Mouse (Mus musculus) limb, embryonic 14.5 days (tissue): Measurements from ENCODE around the gene Camk2d. TPM values are rescaled to one million over a fixed set of nuclear protein-coding genes. Genes with fewer than 3 reads are reported as not detected.

Source experiments
- ATAC-seq: fragments of 200-750 bp; cut with Nextera tagmentation; 2 replicates; pipeline ENCODE4 v1.8.0; 2017; ENCODE audit warnings: low read depth, moderate number of reproducible peaks, moderate TSS enrichment; ENCODE audit not compliant: low FRiP score
- DNase-seq: peaks from one replicate; pipeline ENCODE4 v3.0.0-alpha.2; 2015; ENCODE audit warnings: low spot score
- H3K27ac ChIP-seq: fragments of 300-500 bp; sonication (generic); replicated peaks from 2 replicates; pipeline ENCODE4 v1.5.1; 2014; ENCODE audit warnings: low read depth, mild to moderate bottlenecking, low read length, moderate library complexity, mixed read lengths
- H3K27me3 ChIP-seq: fragments of 300-500 bp; sonication (generic); 2 replicates; pipeline ENCODE4 v1.6.1; 2014; ENCODE audit warnings: low read length, mixed read lengths; ENCODE audit not compliant: control insufficient read depth, insufficient read depth
- H3K36me3 ChIP-seq: fragments of 300-500 bp; sonication (generic); 2 replicates; pipeline ENCODE4 v1.6.1; 2014; ENCODE audit warnings: mild to moderate bottlenecking, low read length, moderate library complexity, mixed read lengths; ENCODE audit not compliant: control insufficient read depth, insufficient read depth
- H3K4me1 ChIP-seq: fragments of 300-500 bp; sonication (generic); 2 replicates; pipeline ENCODE4 v1.6.1; 2014; ENCODE audit warnings: antibody characterized with exemption, low read length, mixed read lengths; ENCODE audit not compliant: control insufficient read depth, insufficient read depth
- H3K4me2 ChIP-seq: fragments of 300-500 bp; sonication (generic); replicated peaks from 2 replicates; pipeline ENCODE4 v1.6.1; 2014; ENCODE audit warnings: low read depth, mild to moderate bottlenecking, low read length, moderate library complexity; ENCODE audit not compliant: severe bottlenecking
- H3K4me3 ChIP-seq: fragments of 300-500 bp; sonication (generic); replicated peaks from 2 replicates; pipeline ENCODE4 v1.5.1; 2014; ENCODE audit warnings: low read length
- H3K9ac ChIP-seq: fragments of 300-500 bp; sonication (generic); 2 replicates; pipeline ENCODE4 v1.6.1; 2014; ENCODE audit warnings: mild to moderate bottlenecking, low read depth, low read length, moderate library complexity; ENCODE audit not compliant: severe bottlenecking
- H3K9me3 ChIP-seq: fragments of 300-500 bp; sonication (generic); 2 replicates; pipeline ENCODE4 v1.6.1; 2016; ENCODE audit warnings: low read length; ENCODE audit not compliant: control insufficient read depth
- POLR2A ChIP-seq: fragments of 200-500 bp; IDR thresholded peaks from 2 replicates; pipeline ENCODE4 v1.8.0; 2012; ENCODE audit warnings: inconsistent platforms, mild to moderate bottlenecking, moderate library complexity, borderline replicate concordance; ENCODE audit not compliant: insufficient read depth, insufficient read length; ENCODE audit errors: extremely low read depth
- WGBS: fragments of 180-500 bp; shearing (Covaris S2); extraction: QIAGEN DNeasy Blood & Tissue Kit; methylation state at CpG from one replicate; pipeline ENCODE4 v1.1.7; 2014; 5-methylcytosine and 5-hydroxymethylcytosine counted together
- polyA plus RNA-seq, 2 experiments: library from polyadenylated mRNA; depleted of rRNA in 1 of 2; stranded (reverse) in 1 of 2; unstranded in 1 of 2; fragments of >200 nt; fragmentation: Nextera tagmentation in 1 of 2; extraction: Ambion mirVana in 1 of 2; gene quantifications; 2 replicates each; pipeline versions ENCODE4 v1.2.1 to v1.2.3; 2012 to 2014

Camk2d gene
- polyA plus RNA-seq, 2 experiments: 37.4 to 40.0 TPM

GRCm38 (mm10) chr3:126652361-126652760 lies 56.3 kb downstream of the Camk2d start:
- no peak for TF ChIP-seq POLR2A
- no peak overlapping the region for H3K27ac ChIP-seq
- no peaks in the 10 kb centered on the region for H3K27me3 ChIP-seq
- H3K4me3 ChIP-seq: no peak overlapping the region
- H3K9ac ChIP-seq: no peak overlapping the region
- H3K4me1 ChIP-seq: no peaks in the 10 kb centered on the region
- no peaks in the 10 kb centered on the region for H3K36me3 ChIP-seq
- no peak overlapping the region for H3K4me2 ChIP-seq
- ATAC-seq (no peak), DNase-seq (no peak)
- WGBS: 51% methylated on average over 2 of the region's 2 CpGs
- H3K9me3 ChIP-seq: no peaks in the 10 kb centered on the region

GRCm38 (mm10) chr3:126653118-126653517 lies 57.0 kb downstream of the Camk2d start:
- TF ChIP-seq POLR2A: no peak
- Histone ChIP-seq H3K36me3 (no peaks in the 10 kb centered on the region), H3K4me2 (no peak overlapping the region), H3K4me3 (no peak overlapping the region), H3K9me3 (no peaks in the 10 kb centered on the region), H3K9ac (no peak overlapping the region), H3K4me1 (peaks cover 3% of the 10 kb centered on the region; the same call in 1 of the 2 replicates), H3K27me3 (no peaks in the 10 kb centered on the region), H3K27ac (no peak overlapping the region)
- ATAC-seq (no peak), DNase-seq (no peak)
- 77% methylated on average over 1 of the region's 1 CpGs for WGBS

- no peaks in the 10 kb centered on the region for H3K36me3 ChIP-seq
- ATAC-seq (no peak), DNase-seq (no peak)
- TF ChIP-seq POLR2A: no peak
- no peaks in the 10 kb centered on the region for H3K9me3 ChIP-seq
- no peaks in the 10 kb centered on the region for H3K27me3 ChIP-seq
- H3K4me3 ChIP-seq: no peak overlapping the region
- H3K4me2 ChIP-seq: no peak overlapping the region
- H3K9ac ChIP-seq: no peak overlapping the region
- peaks cover 19% of the 10 kb centered on the region for H3K4me1 ChIP-seq
- 70% methylated on average over 3 of the region's 3 CpGs for WGBS
- H3K27ac ChIP-seq: no peak overlapping the region
These were observed 60.1 kb downstream of the Camk2d start for GRCm38 (mm10) chr3:126656173-126656572.

GRCm38 (mm10) chr3:126657895-126658294 lies 61.8 kb downstream of the Camk2d start:
- DNase-seq (no peak), ATAC-seq (no peak)
- TF ChIP-seq POLR2A: no peak
- 72% methylated on average over 4 of the region's 4 CpGs for WGBS
- H3K9ac ChIP-seq: no peak overlapping the region
- no peak overlapping the region for H3K4me2 ChIP-seq
- no peak overlapping the region for H3K4me3 ChIP-seq
- H3K4me1 ChIP-seq: peaks cover 19% of the 10 kb centered on the region
- no peak overlapping the region for H3K27ac ChIP-seq
- H3K9me3 ChIP-seq: no peaks in the 10 kb centered on the region
- no peaks in the 10 kb centered on the region for H3K36me3 ChIP-seq
- H3K27me3 ChIP-seq: no peaks in the 10 kb centered on the region

GRCm38 (mm10) chr3:126658791-126659190 lies 62.7 kb downstream of the Camk2d start:
- H3K27me3 ChIP-seq: no peaks in the 10 kb centered on the region
- WGBS: 38% methylated on average over 10 of the region's 10 CpGs
- 0 out of 2 replicates have a peak overlapping the region, but pooled peaks have one; percentile 1 for H3K27ac ChIP-seq
- no peaks in the 10 kb centered on the region for H3K9me3 ChIP-seq
- no peak for TF ChIP-seq POLR2A
- H3K36me3 ChIP-seq: no peaks in the 10 kb centered on the region
- DNase-seq (no peak), ATAC-seq (no peak)
- no peak overlapping the region; the same call in 1 of the 2 replicates for H3K4me2 ChIP-seq
- no peak overlapping the region for H3K9ac ChIP-seq
- no peak overlapping the region for H3K4me3 ChIP-seq
- H3K4me1 ChIP-seq: peaks cover 19% of the 10 kb centered on the region

- Histone ChIP-seq H3K27me3 (no peaks in the 10 kb centered on the region), H3K4me2 (no peak overlapping the region), H3K36me3 (no peaks in the 10 kb centered on the region), H3K4me3 (no peak overlapping the region), H3K4me1 (peaks cover 19% of the 10 kb centered on the region), H3K9me3 (no peaks in the 10 kb centered on the region), H3K27ac (0 out of 2 replicates have a peak overlapping the region, but pooled peaks have one; percentile 1), H3K9ac (no peak overlapping the region)
- ATAC-seq: no peak
- no peak for DNase-seq
- WGBS: 59% methylated on average over 8 of the region's 8 CpGs
- no peak for TF ChIP-seq POLR2A
These were observed 63.1 kb downstream of the Camk2d start for GRCm38 (mm10) chr3:126659235-126659634.
